Mouse (Mus musculus): ENCODE data around the gene Atl1. TPM values are rescaled to one million over a fixed set of nuclear protein-coding genes. Genes with fewer than 3 reads are reported as not detected.

Atl1 gene
- total RNA-seq, 2 experiments from 2014 or later: 232 to 242 TPM

GRCm38 (mm10) chr12:69937731-69938130 is 45.3 kb downstream of the Atl1 start:
- DNase-seq (ENCODE audit: low spot score in 2 of 2): no peak

- no peak for DNase-seq (ENCODE audit: low spot score in 2 of 2)
Observed at GRCm38 (mm10) chr12:69939291-69939690, 46.9 kb downstream of the Atl1 start.

GRCm38 (mm10) chr12:69941655-69942329 is 49.4 kb downstream of the Atl1 start:
- no peak for DNase-seq (ENCODE audit: low spot score in 2 of 2)

- DNase-seq (ENCODE audit: low spot score in 2 of 2): no peak
Observed at GRCm38 (mm10) chr12:69945861-69946260, 53.4 kb downstream of the Atl1 start.

GRCm38 (mm10) chr12:69947502-69947901 is 55.1 kb downstream of the Atl1 start:
- DNase-seq (ENCODE audit: low spot score in 2 of 2): no peak

GRCm38 (mm10) chr12:69957378-69957777 is 65.0 kb downstream of the Atl1 start:
- DNase-seq (ENCODE audit: low spot score in 2 of 2): no peak

GRCm38 (mm10) chr12:69962468-69962867 is 70.1 kb downstream of the Atl1 start:
- peak; percentile 61 to 64 for DNase-seq (ENCODE audit: low spot score in 2 of 2)

GRCm38 (mm10) chr12:69963141-69963540 is 70.7 kb downstream of the Atl1 start:
- DNase-seq (ENCODE audit: low spot score in 2 of 2): no peak

GRCm38 (mm10) chr12:69965644-69966043 is 73.2 kb downstream of the Atl1 start:
- DNase-seq (ENCODE audit: low spot score in 2 of 2): no peak

- DNase-seq (ENCODE audit: low spot score in 2 of 2): no peak
Observed at GRCm38 (mm10) chr12:69966071-69966470, 73.7 kb downstream of the Atl1 start.

- no peak for DNase-seq (ENCODE audit: low spot score in 2 of 2)
Observed at GRCm38 (mm10) chr12:69967112-69967511, 74.7 kb downstream of the Atl1 start.

GRCm38 (mm10) chr12:69968154-69968553 is 75.7 kb downstream of the Atl1 start:
- no peak for DNase-seq (ENCODE audit: low spot score in 2 of 2)

GRCm38 (mm10) chr12:69973666-69974065 is 81.3 kb downstream of the Atl1 start:
- no peak for DNase-seq (ENCODE audit: low spot score in 2 of 2)

- no peak for DNase-seq (ENCODE audit: low spot score in 2 of 2)
Observed at GRCm38 (mm10) chr12:69976688-69977087, 84.3 kb downstream of the Atl1 start.

GRCm38 (mm10) chr12:69977376-69977998 is 85.1 kb downstream of the Atl1 start:
- DNase-seq (ENCODE audit: low spot score in 2 of 2): no peak

GRCm38 (mm10) chr12:69982874-69983273 is 90.5 kb downstream of the Atl1 start:
- no peak for DNase-seq (ENCODE audit: low spot score in 2 of 2)

GRCm38 (mm10) chr12:69985546-69985945 is 93.1 kb downstream of the Atl1 start:
- no peak for DNase-seq (ENCODE audit: low spot score in 2 of 2)

GRCm38 (mm10) chr12:69986241-69986762 is 93.9 kb downstream of the Atl1 start:
- peak; percentile 22 to 31 for DNase-seq (ENCODE audit: low spot score in 2 of 2)

GRCm38 (mm10) chr12:69986786-69987497 is 94.5 kb downstream of the Atl1 start, which contains the start of gene Sav1:
Sav1 (minus strand) TSS chr12:69987002.
- DNase-seq (ENCODE audit: low spot score in 2 of 2): peak; percentile 78 to 89

GRCm38 (mm10) chr12:69995382-69995781 is 103.0 kb downstream of the Atl1 start:
- no peak for DNase-seq (ENCODE audit: low spot score in 2 of 2)

- no peak for DNase-seq (ENCODE audit: low spot score in 2 of 2)
Observed at GRCm38 (mm10) chr12:69998186-69998983, 106.0 kb downstream of the Atl1 start.
